In genomic region chr3:131019163-131019956, GRCm38 (mm10) we compare ENCODE assay signal across 8 mouse cellular contexts.
DNase-seq lines count a peak whose midpoint lies in the region; ATAC-seq lines count a peak whose summit lies in the region.

No protein-coding gene starts in this region.

- no peaks in the 10 kb centered on the region for H3K27me3 ChIP-seq in heart, embryonic 16.5 days (ENCODE audit: control insufficient read depth, insufficient read depth, low read length)
- no peaks in the 10 kb centered on the region for H3K27me3 ChIP-seq in midbrain, embryonic 11.5 days (ENCODE audit: control insufficient read depth, insufficient read depth, low read length)
- H3K27me3 ChIP-seq in stomach, embryonic 15.5 days (replicated peaks): no peaks in the 10 kb centered on the region

- peaks cover 8% of the 10 kb centered on the region for H3K4me1 ChIP-seq in heart, embryonic 16.5 days (ENCODE audit: control insufficient read depth, insufficient read depth, low read length)
- H3K4me1 ChIP-seq in midbrain, embryonic 11.5 days (ENCODE audit: control insufficient read depth, insufficient read depth, low read length): peaks cover 17% of the 10 kb centered on the region
- H3K4me1 ChIP-seq in stomach, embryonic 15.5 days: peaks cover 8% of the 10 kb centered on the region; the same call in 1 of the 2 replicates

- ATAC-seq in heart, embryonic 16.5 days (replicated peaks; ENCODE audit: extremely low read depth, insufficient read depth, low FRiP score): peak; percentile 86
- peak; percentile 66 for ATAC-seq in midbrain, embryonic 11.5 days (ENCODE audit: low FRiP score)
- peak; percentile 47; the same call in 1 of the 2 replicates for ATAC-seq in stomach, embryonic 15.5 days (ENCODE audit: insufficient read depth, low FRiP score, low read depth)

- peak overlapping the region; percentile 70 for H3K4me2 ChIP-seq in heart, embryonic 16.5 days (ENCODE audit: low read depth, low read length)
- H3K4me2 ChIP-seq in midbrain, embryonic 11.5 days: peak overlapping the region; percentile 33
- peak overlapping the region; percentile 54 for H3K4me2 ChIP-seq in stomach, embryonic 15.5 days

- H3K9me3 ChIP-seq in heart, embryonic 16.5 days (replicated peaks; ENCODE audit: control insufficient read depth, low read length): no peaks in the 10 kb centered on the region
- H3K9me3 ChIP-seq in midbrain, embryonic 11.5 days (ENCODE audit: control insufficient read depth, low read length): no peaks in the 10 kb centered on the region
- no peaks in the 10 kb centered on the region for H3K9me3 ChIP-seq in stomach, embryonic 15.5 days

- H3K4me3 ChIP-seq in heart, embryonic 16.5 days (ENCODE audit: low read length): peak overlapping the region; percentile 49
- H3K4me3 ChIP-seq in midbrain, embryonic 11.5 days (ENCODE audit: low read depth, low read length): no peak overlapping the region; the same call in 1 of the 2 replicates
- H3K4me3 ChIP-seq in stomach, embryonic 15.5 days (replicated peaks): peak overlapping the region; percentile 32

- no peaks in the 10 kb centered on the region for H3K36me3 ChIP-seq in heart, embryonic 16.5 days (ENCODE audit: control insufficient read depth, insufficient read depth)
- no peaks in the 10 kb centered on the region for H3K36me3 ChIP-seq in midbrain, embryonic 11.5 days (ENCODE audit: control insufficient read depth, insufficient read depth, low read length)
- no peaks in the 10 kb centered on the region for H3K36me3 ChIP-seq in stomach, embryonic 15.5 days

- peak overlapping the region; percentile 66 for H3K9ac ChIP-seq in heart, embryonic 16.5 days (ENCODE audit: low read length)
- H3K9ac ChIP-seq in midbrain, embryonic 11.5 days (ENCODE audit: low read length): peak overlapping the region; percentile 51; the same call in 1 of the 2 replicates
- H3K9ac ChIP-seq in stomach, embryonic 15.5 days: no peak overlapping the region

- DNase-seq in R1 (ENCODE audit: low read depth, low spot score): peak; percentile 58
- peak; percentile 65 for DNase-seq in embryo, embryonic 11 days
- peak; percentile 70 to 81 for DNase-seq in kidney, postnatal 4 days
- peak; percentile 91 for DNase-seq in midbrain, embryonic 11.5 days (ENCODE audit: low spot score, missing footprints)
- no peak for DNase-seq in urinary bladder, postnatal 10 days (ENCODE audit: low spot score)
- no peak for DNase-seq in urinary bladder, postnatal 25 days (ENCODE audit: low spot score)

- 10% methylated on average over 23 of the region's 23 CpGs for WGBS in heart, embryonic 16.5 days
- 21% methylated on average over 23 of the region's 23 CpGs for WGBS in midbrain, embryonic 11.5 days
- 15% methylated on average over 23 of the region's 23 CpGs for WGBS in stomach, embryonic 15.5 days

- peak overlapping the region; percentile 71 for H3K27ac ChIP-seq in heart, embryonic 16.5 days (ENCODE audit: low read length)
- no peak overlapping the region; the same call in 1 of the 2 replicates for H3K27ac ChIP-seq in midbrain, embryonic 11.5 days (ENCODE audit: low read depth, low read length)
- no peak overlapping the region for H3K27ac ChIP-seq in stomach, embryonic 15.5 days

Comparison
In these comparisons a context has a peak if more than half of its experiments do, and no peak if none do; other contexts are left out.
1. DNase-seq: peak in R1 (single experiment), embryo, embryonic 11 days (single experiment), kidney, postnatal 4 days (2 of 2) and midbrain, embryonic 11.5 days (single experiment); none in urinary bladder, postnatal 10 days (single experiment) and urinary bladder, postnatal 25 days (single experiment).
2. Peak in every context shown above with its lines, with median percentiles within 50 percentile points of each other: ATAC-seq and H3K4me2 ChIP-seq.